Mouse (Mus musculus): ENCODE data around the gene Prkaa1.

The Prkaa1 gene

DNA sequence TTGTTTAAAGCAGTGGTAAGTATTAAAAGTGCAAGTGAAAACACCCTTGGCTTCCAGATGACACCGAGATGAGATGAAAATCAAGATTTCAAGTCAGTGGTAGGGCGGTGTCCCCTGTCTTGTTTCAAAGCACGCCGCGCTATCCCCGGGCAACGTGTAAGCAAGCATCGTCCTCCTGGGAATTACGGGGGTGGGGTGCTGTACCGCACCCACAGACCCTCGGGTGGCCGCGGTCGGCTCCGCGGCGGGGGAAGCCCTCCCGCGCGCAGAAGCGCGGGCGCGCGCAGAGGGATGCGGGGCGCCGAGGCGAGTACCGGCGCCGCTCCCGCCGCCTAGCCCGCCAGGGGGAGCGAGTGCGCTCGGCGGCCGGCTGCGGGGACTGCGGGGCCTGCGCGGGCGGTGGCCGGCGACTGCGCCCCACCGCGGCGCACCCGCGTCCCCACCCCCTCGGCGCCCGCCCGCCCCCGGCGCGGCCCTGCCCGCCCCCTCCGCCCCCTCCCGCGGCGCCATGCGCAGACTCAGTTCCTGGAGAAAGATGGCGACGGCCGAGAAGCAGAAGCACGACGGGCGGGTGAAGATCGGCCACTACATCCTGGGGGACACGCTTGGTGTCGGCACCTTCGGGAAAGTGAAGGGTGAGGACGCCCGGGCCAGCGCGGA is at the start of gene Prkaa1:
Gene Prkaa1, plus strand, starts transcription at position 501 of the 660 bp plus-strand sequence.
- DNase-seq (ENCODE audit: low spot score in 2 of 2) = peak; percentile 71 to 79

DNA sequence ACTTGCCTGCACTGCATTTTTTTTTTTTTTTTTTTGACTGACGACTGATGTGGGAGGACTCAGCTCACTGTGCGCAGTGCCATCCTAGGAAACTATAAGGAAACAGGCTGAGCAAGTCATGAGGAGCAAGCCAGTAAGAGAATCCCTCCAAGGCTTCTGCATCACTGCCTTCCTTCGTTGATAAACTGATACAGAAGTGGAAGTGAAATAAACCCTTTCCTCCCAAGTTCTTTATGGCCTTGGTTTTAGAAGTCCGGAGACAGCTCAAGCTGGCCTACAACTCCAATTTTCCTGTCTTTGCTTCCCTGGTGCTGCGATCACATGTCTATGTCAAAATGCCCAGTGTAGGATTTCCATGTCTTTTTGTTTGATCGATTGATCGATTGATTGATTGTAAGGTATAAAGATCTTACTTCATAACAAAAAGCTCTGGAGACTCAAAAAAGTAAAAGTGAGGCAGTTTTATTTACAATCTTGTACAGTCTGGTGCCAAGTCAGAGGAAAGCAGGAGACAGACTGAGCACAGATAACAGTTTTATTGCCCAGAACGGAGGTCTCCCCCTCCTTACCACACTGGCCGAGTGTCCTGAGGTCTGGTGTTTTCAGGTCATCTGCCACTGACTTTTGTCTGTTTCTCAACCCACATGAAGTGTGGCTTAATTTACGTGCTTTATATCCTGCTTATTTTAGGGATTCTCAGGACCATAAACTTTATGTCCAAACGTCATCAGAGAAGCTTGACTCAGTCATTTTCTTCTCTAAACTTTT is 47.9 kb upstream of the Prkaa1 start:
- no peak for DNase-seq (ENCODE audit: low spot score in 2 of 2)

- no peak for DNase-seq (ENCODE audit: low spot score in 2 of 2)
These were observed 46.3 kb upstream of the Prkaa1 start for GRCm38 (mm10) chr15:5097376-5097775.

GRCm38 (mm10) chr15:5102312-5102711 is 41.3 kb upstream of the Prkaa1 start:
- DNase-seq (ENCODE audit: low spot score in 2 of 2) = no peak

DNA sequence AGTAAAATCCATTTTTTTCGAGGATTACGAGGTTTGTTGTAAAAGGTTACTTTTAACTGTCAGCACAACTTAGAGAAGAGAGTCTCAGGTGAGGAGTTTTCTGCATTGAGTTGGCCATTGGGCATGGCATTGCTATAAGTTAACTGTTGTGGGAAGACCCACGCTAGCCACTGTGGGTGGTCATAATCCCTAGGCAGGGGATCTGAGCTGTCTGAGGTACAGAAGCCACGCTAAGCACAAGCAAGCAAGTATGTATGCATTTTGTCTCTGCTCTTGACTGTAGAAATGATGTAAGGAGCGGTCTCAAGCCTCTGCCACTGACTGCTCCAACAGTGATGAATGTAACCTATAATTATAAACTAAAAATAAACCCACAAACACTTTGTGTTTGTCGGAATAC is 37.8 kb upstream of the Prkaa1 start:
- no peak for DNase-seq (ENCODE audit: low spot score in 2 of 2)

DNA sequence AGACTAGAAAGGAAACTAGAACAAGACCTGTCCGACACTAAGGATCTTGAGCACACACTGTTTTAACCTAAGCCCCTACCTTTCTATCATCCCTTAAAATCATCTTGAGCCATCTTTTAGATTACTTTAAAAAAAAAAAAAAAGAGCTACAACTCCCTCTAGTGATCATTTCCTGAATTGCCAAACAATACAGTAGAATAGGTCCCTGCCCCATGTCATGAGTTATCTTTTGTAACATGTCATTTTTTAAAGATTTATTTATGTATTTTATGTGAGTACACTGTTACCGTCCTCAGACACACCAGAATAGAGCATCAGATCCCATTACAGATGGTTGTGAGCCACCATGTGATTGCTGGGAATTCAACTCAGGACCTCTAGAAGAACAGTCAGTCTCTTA is 37.4 kb upstream of the Prkaa1 start:
- DNase-seq (ENCODE audit: low spot score in 2 of 2) = no peak

DNA sequence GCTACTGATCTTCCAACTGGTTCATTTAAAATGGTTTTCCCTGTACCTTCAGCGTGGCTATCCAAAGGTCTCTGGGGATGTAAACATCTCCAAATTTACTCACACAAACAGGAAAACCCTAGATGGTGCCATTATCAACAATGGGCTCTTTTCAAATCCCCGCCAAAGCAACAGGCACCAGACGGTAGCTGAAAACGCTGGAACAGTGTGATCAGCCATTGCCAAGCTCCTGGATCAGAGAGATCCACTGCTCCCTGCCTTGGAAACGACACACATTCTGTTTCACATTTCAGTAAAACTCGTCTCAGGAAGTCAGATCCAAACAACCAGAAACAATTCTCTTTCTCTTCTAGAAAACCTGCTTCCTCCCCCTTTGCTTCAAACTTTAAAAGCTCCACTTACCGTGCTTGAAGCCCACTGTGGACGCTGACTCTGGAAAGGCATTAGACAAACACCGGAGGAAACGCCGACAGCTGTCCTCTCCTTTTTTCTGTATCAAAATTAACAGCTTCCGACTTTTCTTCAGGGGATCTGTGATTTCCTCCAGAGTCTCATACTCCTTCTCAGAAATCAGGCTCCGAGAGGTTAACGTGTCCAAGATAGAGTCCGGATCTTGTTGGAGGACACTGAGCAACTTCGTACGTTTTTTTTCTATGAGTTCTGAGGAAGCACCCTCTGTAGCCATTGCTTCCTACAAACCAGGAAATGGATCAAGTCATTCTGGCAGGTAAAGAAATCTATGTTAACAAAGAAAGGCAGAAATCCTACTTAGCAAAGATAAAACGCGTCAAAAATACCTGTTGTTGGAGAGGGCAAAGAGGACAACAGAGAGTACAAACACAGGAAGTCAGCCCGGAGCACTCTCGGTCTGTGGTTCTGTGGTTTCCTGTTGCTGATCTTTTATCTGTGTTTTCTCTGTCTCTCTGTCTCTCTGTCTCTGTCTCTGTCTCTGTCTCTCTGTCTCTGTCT is 35.7 kb upstream of the Prkaa1 start, which contains the start of gene Card6:
Gene Card6, minus strand, starts transcription at position 854 of the 969 bp plus-strand sequence.
- DNase-seq (ENCODE audit: low spot score in 2 of 2) = no peak

GRCm38 (mm10) chr15:5108655-5109040 is 35.0 kb upstream of the Prkaa1 start:
- DNase-seq (ENCODE audit: low spot score in 2 of 2) = no peak

GRCm38 (mm10) chr15:5112651-5113050 is 31.0 kb upstream of the Prkaa1 start:
- no peak for DNase-seq (ENCODE audit: low spot score in 2 of 2)

DNA sequence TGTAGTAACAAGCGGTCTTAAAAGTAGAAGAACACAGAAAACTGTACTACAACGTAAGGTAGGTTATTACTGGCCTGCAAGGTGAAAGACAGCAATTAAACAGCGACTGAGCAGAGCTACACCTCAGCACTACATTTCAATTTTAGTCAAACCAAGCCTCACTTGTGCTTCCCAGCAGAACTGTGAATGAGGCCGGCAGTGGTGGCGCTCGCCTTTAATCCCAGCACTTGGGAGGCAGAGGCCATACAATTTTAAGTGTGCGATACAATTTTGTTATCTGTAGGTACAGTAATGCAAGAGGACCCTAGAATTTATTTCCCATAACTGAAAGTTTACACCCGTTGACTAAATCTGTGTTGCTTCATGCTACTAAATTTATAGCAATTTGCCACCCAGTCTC is 28.5 kb upstream of the Prkaa1 start:
- no peak for DNase-seq (ENCODE audit: low spot score in 2 of 2)

DNA sequence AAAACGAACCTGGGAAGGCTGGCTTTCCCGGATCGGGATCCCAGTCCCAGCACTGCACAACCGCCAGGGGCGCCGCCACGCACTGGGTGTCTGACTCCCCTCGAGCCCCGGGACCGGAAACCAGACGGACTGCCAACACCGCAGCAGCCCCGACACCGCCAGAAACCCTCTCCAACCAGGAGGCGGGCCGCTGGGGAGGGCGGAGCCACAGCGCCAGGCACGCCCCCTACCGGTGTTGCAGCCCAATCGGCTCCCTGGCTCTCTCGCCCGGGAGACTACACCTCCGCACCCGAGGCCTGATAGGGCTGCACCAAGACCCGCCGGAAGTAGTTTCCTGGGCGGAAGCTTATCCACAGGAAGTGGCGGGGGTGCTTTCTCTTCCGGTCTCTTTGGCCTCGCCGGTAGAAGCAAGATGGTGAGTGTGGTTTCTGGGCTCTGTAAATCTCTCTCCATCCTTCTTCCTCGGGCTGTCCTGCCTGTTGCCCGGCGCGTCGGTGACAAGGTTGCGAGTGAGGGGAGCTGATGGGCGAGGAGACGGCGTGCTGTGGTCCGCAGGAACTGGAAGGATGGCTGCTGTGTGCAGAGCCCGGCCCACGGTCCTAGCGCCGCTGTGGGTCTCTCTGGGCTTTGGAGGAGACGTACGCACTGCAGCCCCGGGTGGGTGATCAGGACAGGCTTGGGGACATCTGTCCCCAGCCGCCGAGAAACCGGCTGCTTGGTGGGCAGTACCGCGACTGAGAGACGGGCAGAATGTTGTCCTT is 27.2 kb upstream of the Prkaa1 start, which contains the start of gene Rpl37:
Gene Rpl37, plus strand, starts transcription at position 376 of the 761 bp plus-strand sequence.
- DNase-seq (ENCODE audit: low spot score in 2 of 2) = peak; percentile 99 to 100

- no peak for DNase-seq (ENCODE audit: low spot score in 2 of 2)
These were observed 26.5 kb upstream of the Prkaa1 start for GRCm38 (mm10) chr15:5117031-5117601.

DNA sequence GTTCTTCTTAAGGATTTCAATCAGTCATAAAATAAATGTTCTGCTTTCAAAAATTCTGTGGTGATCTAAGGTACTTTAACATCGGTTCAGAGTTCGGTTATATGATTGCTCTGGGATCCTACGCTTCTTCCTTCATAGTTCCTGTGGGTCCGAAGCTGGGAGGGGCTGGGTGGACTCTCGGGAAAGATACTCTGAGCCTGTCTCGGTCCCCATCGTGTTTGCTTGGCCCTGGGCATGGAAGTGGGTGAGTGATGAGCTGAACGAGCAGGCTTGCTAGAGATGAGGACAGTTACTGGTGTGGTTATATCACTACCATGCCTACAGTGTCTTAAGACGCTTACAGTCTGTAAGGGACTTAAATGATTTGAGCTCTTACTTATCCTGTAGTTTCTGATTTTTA is 25.0 kb upstream of the Prkaa1 start:
- no peak for DNase-seq (ENCODE audit: low spot score in 2 of 2)

- no peak for DNase-seq (ENCODE audit: low spot score in 2 of 2)
These were observed 24.5 kb upstream of the Prkaa1 start for GRCm38 (mm10) chr15:5119192-5119591.

GRCm38 (mm10) chr15:5119707-5120106 is 24.0 kb upstream of the Prkaa1 start:
- no peak for DNase-seq (ENCODE audit: low spot score in 2 of 2)

DNA sequence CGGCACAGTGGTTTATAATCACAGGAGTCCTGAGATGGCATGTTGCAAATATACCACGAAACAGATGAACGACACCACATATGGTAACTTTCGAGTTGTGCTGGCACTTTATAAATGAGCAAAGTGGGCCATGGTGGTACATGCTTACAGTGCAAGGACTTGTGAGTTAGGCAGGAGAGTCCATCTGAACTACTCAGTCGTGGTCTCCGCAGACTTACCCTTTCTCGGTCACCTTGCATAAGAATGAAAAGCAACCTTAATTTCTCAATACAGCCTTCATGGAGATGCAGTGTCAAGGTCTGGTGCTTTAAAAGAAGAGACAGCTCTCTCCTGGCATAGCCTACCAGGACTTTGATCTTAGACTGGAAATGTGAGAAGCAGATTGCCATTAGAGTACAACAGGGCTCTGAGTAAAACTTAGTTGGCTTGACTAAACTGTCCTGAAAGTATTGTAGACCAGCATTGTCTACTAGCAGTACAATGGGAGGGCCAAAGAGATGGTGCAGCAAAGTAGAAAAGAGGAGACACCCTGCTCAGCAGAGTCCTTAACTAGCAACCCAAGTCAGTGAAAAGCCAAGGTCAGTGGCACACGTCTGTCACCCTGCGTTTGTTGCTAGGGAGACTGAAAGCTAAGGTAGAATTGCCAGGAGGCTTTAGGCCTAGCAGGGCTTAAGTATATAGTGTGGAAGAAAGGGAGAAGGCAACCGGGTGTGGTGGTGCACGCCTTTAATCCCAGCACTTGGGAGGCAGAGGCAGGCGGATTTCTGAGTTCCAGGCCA is 21.9 kb upstream of the Prkaa1 start:
- DNase-seq (ENCODE audit: low spot score in 2 of 2) = no peak

GRCm38 (mm10) chr15:5126456-5126855 is 17.2 kb upstream of the Prkaa1 start:
- no peak for DNase-seq (ENCODE audit: low spot score in 2 of 2)

- no peak for DNase-seq (ENCODE audit: low spot score in 2 of 2)
These were observed 16.2 kb upstream of the Prkaa1 start for GRCm38 (mm10) chr15:5127487-5127886.

- no peak for DNase-seq (ENCODE audit: low spot score in 2 of 2)
These were observed 15.3 kb upstream of the Prkaa1 start for GRCm38 (mm10) chr15:5128176-5128940.
